Mouse (Mus musculus): ENCODE measurements at regions not wholly inside any gene's neighbourhood (a gene's known extent, or its start where the extent isn't known, plus 50 kb on each side); places are given as distances from the start of the nearest gene placed in this dataset.

DNA sequence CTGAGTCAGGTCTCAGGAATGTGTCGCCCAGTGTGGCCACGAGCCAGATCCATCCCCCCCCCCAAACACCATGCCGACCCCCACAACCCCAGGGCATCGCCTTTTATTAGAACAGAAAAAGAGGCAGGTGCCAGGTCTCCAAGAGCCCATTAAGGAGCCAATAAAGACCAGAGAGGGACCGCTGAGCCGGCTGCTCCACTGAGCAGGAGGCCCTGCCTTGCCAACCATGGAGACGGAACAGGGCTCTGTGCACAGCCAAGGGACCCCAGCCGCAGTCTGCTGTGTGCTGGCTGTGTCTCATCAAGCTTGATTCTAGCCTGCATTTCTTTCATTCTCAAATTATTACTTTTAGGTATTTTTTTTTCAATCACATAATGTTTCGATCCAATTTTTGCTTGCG, 86.7 kb upstream of the Wnt4 start:
- H3K4me3 ChIP-seq (ENCODE audit: insufficient read depth, low read length) = no peak overlapping the region
- no peaks in the 10 kb centered on the region for H3K4me1 ChIP-seq (ENCODE audit: control insufficient read depth, insufficient read depth, low read length)
- TF ChIP-seq CTCF (IDR thresholded peaks at IDR 0.05; ENCODE audit: extremely low read depth, insufficient read depth, low read length) = no peak
- no peak for TF ChIP-seq POLR2A (IDR thresholded peaks at IDR 0.05; ENCODE audit: extremely low read depth, insufficient read depth, low read length)
- H3K27ac ChIP-seq (ENCODE audit: insufficient read depth, low read length) = no peak overlapping the region

GRCm38 (mm10) chr4:137189801-137190200, 87.5 kb upstream of the Wnt4 start:
- Histone ChIP-seq H3K27ac (ENCODE audit: insufficient read depth, low read length) (no peak overlapping the region), H3K4me3 (ENCODE audit: insufficient read depth, low read length) (no peak overlapping the region), H3K4me1 (ENCODE audit: control insufficient read depth, insufficient read depth, low read length) (no peaks in the 10 kb centered on the region)
- TF ChIP-seq CTCF (IDR thresholded peaks at IDR 0.05; ENCODE audit: extremely low read depth, insufficient read depth, low read length) (no peak), POLR2A (IDR thresholded peaks at IDR 0.05; ENCODE audit: extremely low read depth, insufficient read depth, low read length) (no peak)

DNA sequence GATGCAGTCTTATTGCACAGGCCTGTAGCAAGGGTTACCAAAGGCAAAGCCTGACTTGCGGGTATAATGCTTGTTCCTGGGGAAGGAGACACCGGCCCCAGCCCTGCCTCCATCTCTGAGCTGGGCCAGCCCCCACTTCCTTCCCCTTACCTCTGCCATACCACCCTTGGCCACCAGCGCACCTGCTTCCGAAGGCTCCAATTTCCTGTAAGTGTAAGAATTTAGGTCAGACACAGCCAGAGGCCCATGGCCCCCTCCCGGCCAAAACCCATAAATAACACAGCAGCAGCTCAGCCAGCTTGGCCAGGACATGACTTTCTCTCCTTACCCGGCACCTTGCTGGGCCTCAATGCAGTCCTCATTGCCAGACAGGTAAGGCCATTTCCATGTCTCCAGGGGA, 88.2 kb upstream of the Wnt4 start:
- Histone ChIP-seq H3K4me3 (ENCODE audit: insufficient read depth, low read length) (no peak overlapping the region), H3K27ac (ENCODE audit: insufficient read depth, low read length) (no peak overlapping the region), H3K4me1 (ENCODE audit: control insufficient read depth, insufficient read depth, low read length) (no peaks in the 10 kb centered on the region)
- TF ChIP-seq CTCF (IDR thresholded peaks at IDR 0.05; ENCODE audit: extremely low read depth, insufficient read depth, low read length) = no peak
- no peak for TF ChIP-seq POLR2A (IDR thresholded peaks at IDR 0.05; ENCODE audit: extremely low read depth, insufficient read depth, low read length)

DNA sequence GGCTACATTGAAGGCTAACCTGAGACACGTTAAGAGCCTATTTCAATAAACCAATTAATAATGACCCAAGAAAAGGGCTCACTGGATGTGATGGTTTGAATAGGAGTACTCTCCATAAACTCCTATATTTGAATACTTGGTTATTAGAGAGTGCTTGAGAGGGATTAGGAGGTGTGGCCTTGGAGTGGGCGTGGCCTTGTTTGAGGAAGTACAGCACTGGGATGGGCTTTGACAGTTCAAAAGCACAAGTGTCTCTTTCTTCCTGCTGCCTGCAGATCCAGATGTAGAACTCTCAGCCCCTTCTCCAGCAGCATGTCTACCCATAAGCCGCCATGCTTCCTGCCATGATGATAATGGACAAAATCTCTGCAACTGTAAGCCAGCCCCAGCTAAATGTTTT, 89.7 kb upstream of the Wnt4 start:
- Histone ChIP-seq H3K4me3 (ENCODE audit: insufficient read depth, low read length) (no peak overlapping the region), H3K27ac (ENCODE audit: insufficient read depth, low read length) (no peak overlapping the region), H3K4me1 (ENCODE audit: control insufficient read depth, insufficient read depth, low read length) (no peaks in the 10 kb centered on the region)
- TF ChIP-seq POLR2A (IDR thresholded peaks at IDR 0.05; ENCODE audit: extremely low read depth, insufficient read depth, low read length) (no peak), CTCF (IDR thresholded peaks at IDR 0.05; ENCODE audit: extremely low read depth, insufficient read depth, low read length) (no peak)

DNA sequence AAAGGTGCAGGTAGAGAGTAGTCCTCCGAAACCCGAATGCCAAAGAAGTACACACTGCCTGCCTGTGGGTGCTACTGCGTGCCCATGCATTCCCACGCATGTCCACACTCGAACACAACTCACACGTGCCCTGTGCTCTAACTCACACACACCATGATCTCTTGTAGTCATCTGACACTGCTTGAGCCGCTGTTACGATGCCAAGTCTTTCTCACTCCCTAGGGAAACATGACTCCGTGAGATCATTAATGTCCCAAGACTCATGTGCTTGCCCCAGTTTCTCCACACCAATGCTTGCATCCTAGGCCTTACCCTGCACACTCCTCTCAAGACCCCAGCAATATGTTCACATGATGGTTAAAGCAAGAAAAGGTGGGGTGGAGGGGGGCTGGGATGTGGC, 90.2 kb upstream of the Wnt4 start:
- no peak for TF ChIP-seq CTCF (IDR thresholded peaks at IDR 0.05; ENCODE audit: extremely low read depth, insufficient read depth, low read length)
- no peak for TF ChIP-seq POLR2A (IDR thresholded peaks at IDR 0.05; ENCODE audit: extremely low read depth, insufficient read depth, low read length)
- H3K4me1 ChIP-seq (ENCODE audit: control insufficient read depth, insufficient read depth, low read length) = no peaks in the 10 kb centered on the region

DNA sequence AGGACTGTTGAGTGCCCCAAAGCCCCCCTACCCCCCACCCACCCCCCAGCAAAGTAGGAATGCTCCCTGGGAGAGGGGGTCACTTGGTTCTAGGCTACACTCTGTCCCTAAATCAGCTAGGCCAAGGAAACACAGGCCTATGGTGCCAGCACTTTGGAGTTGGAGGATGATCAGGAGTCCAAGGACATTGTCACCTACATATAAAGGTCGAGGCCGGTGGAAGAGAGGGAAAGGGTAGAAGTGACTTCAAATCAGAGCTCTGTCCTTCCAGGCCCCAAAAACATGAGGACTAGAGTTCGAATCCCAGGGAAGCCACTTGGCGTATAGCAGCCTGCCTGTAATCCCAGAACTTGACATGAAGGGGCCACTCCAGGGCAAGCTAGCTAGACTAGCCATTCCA, 92.3 kb upstream of the Wnt4 start:
- H3K4me3 ChIP-seq (ENCODE audit: insufficient read depth, low read length) = no peak overlapping the region

More for the DNA sequence above, 90.2 kb upstream of the Wnt4 start:
- H3K27ac ChIP-seq (ENCODE audit: insufficient read depth, low read length) = no peak overlapping the region
- no peak overlapping the region for H3K4me3 ChIP-seq (ENCODE audit: insufficient read depth, low read length)

GRCm38 (mm10) chr4:137183181-137183850, 94.0 kb upstream of the Wnt4 start:
- TF ChIP-seq POLR2A (IDR thresholded peaks at IDR 0.05; ENCODE audit: extremely low read depth, insufficient read depth, low read length) = no peak
- TF ChIP-seq CTCF (IDR thresholded peaks at IDR 0.05; ENCODE audit: extremely low read depth, insufficient read depth, low read length) = no peak
- no peak overlapping the region for H3K27ac ChIP-seq (ENCODE audit: insufficient read depth, low read length)
- no peak overlapping the region for H3K4me3 ChIP-seq (ENCODE audit: insufficient read depth, low read length)
- H3K4me1 ChIP-seq (ENCODE audit: control insufficient read depth, insufficient read depth, low read length) = no peaks in the 10 kb centered on the region

More for the DNA sequence above, 92.3 kb upstream of the Wnt4 start:
- Histone ChIP-seq H3K4me1 (ENCODE audit: control insufficient read depth, insufficient read depth, low read length) (no peaks in the 10 kb centered on the region), H3K27ac (ENCODE audit: insufficient read depth, low read length) (no peak overlapping the region)
- TF ChIP-seq POLR2A (IDR thresholded peaks at IDR 0.05; ENCODE audit: extremely low read depth, insufficient read depth, low read length) (no peak), CTCF (IDR thresholded peaks at IDR 0.05; ENCODE audit: extremely low read depth, insufficient read depth, low read length) (no peak)

GRCm38 (mm10) chr4:137182547-137182946, 94.7 kb upstream of the Wnt4 start:
- no peak for TF ChIP-seq CTCF (IDR thresholded peaks at IDR 0.05; ENCODE audit: extremely low read depth, insufficient read depth, low read length)
- no peak for TF ChIP-seq POLR2A (IDR thresholded peaks at IDR 0.05; ENCODE audit: extremely low read depth, insufficient read depth, low read length)
- Histone ChIP-seq H3K4me1 (ENCODE audit: control insufficient read depth, insufficient read depth, low read length) (no peaks in the 10 kb centered on the region), H3K27ac (ENCODE audit: insufficient read depth, low read length) (no peak overlapping the region), H3K4me3 (ENCODE audit: insufficient read depth, low read length) (no peak overlapping the region)

DNA sequence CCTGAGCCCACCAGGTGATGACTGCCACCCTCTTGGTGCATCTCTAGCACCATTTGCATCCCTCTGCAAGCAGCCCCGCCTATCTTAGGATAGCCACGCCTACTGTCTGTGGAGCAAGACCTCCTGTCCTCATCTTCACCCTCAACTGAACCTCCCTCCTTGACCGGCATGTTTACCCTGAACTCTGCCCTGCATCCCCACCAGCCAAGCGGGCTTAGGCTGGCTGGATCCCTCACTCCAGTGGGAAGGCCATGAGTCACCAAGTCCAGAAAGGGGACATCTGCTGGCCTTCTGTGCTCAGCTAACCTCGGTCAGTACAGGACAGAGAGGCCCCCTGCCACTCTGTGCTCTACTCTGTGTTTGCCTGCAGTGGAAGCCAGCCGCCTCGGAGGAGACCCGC, 96.0 kb upstream of the Wnt4 start:
- Histone ChIP-seq H3K4me1 (ENCODE audit: control insufficient read depth, insufficient read depth, low read length) (no peaks in the 10 kb centered on the region), H3K4me3 (ENCODE audit: insufficient read depth, low read length) (no peak overlapping the region), H3K27ac (ENCODE audit: insufficient read depth, low read length) (no peak overlapping the region)
- TF ChIP-seq POLR2A (IDR thresholded peaks at IDR 0.05; ENCODE audit: extremely low read depth, insufficient read depth, low read length) = no peak
- no peak for TF ChIP-seq CTCF (IDR thresholded peaks at IDR 0.05; ENCODE audit: extremely low read depth, insufficient read depth, low read length)

GRCm38 (mm10) chr4:137180083-137180482, 97.2 kb upstream of the Wnt4 start:
- Histone ChIP-seq H3K27ac (ENCODE audit: insufficient read depth, low read length) (no peak overlapping the region), H3K4me1 (ENCODE audit: control insufficient read depth, insufficient read depth, low read length) (no peaks in the 10 kb centered on the region), H3K4me3 (ENCODE audit: insufficient read depth, low read length) (no peak overlapping the region)
- no peak for TF ChIP-seq POLR2A (IDR thresholded peaks at IDR 0.05; ENCODE audit: extremely low read depth, insufficient read depth, low read length)
- TF ChIP-seq CTCF (IDR thresholded peaks at IDR 0.05; ENCODE audit: extremely low read depth, insufficient read depth, low read length) = no peak
